Mouse (Mus musculus) liver, adult 2 months (tissue): ENCODE data around the gene P3h4. TPM values are rescaled to one million over a fixed set of nuclear protein-coding genes. Genes with fewer than 3 reads are reported as not detected.

Source experiments
- DNase-seq: peaks from one replicate; pipeline ENCODE4 v3.0.0-alpha.2; 2011; ENCODE audit warnings: low read depth, low spot score; ENCODE audit errors: extremely low read depth
- H3K27ac ChIP-seq: fragments of 200-500 bp; replicated peaks from 2 replicates; pipeline ENCODE4 v1.5.1; 2012; ENCODE audit warnings: low read depth, mild to moderate bottlenecking, control low read depth, inconsistent platforms, low read length; ENCODE audit not compliant: insufficient read depth
- H3K27me3 ChIP-seq: fragments of 200-500 bp; 2 replicates; pipeline ENCODE4 v1.6.1; 2012; ENCODE audit warnings: mild to moderate bottlenecking, moderate library complexity, low read length, inconsistent platforms; ENCODE audit not compliant: control insufficient read depth, insufficient read depth
- H3K36me3 ChIP-seq: fragments of 200-500 bp; 2 replicates; pipeline ENCODE4 v1.6.1; 2012; ENCODE audit warnings: low read length, inconsistent platforms; ENCODE audit not compliant: control insufficient read depth, insufficient read depth
- H3K4me1 ChIP-seq: fragments of 200-500 bp; 2 replicates; pipeline ENCODE4 v1.6.1; 2011; ENCODE audit warnings: low read length; ENCODE audit not compliant: control insufficient read depth, insufficient read depth
- H3K4me3 ChIP-seq: fragments of 200-500 bp; 2 replicates; pipeline ENCODE4 v1.5.1; 2011; ENCODE audit warnings: low read depth, mild to moderate bottlenecking, control low read depth, low read length, moderate library complexity; ENCODE audit not compliant: insufficient read depth
- H3K79me2 ChIP-seq: fragments of 200-500 bp; 2 replicates; pipeline ENCODE4 v1.6.1; 2012; ENCODE audit warnings: inconsistent platforms, mild to moderate bottlenecking, low read length, moderate library complexity; ENCODE audit not compliant: control insufficient read depth, insufficient read depth
- H3K9ac ChIP-seq: fragments of 200-500 bp; 2 replicates; pipeline ENCODE4 v1.6.1; 2012; ENCODE audit warnings: low read depth, mild to moderate bottlenecking, control low read depth, inconsistent platforms, low read length
- CTCF ChIP-seq: fragments of 200-500 bp; IDR thresholded peaks from 2 replicates; pipeline ENCODE4 v1.5.1; 2011; ENCODE audit warnings: low read depth, low read length, control low read depth
- POLR2A ChIP-seq: fragments of 200-500 bp; IDR thresholded peaks from 2 replicates; pipeline ENCODE4 v1.6.1; 2011; ENCODE audit warnings: low read length, control low read depth; ENCODE audit not compliant: insufficient read depth; ENCODE audit errors: extremely low read depth
- WGBS: fragments of 180-500 bp; shearing (Covaris S2); methylation state at CpG from one replicate; pipeline ENCODE4 v1.1.7; 2018; 5-methylcytosine and 5-hydroxymethylcytosine counted together
- polyA plus RNA-seq: library from polyadenylated mRNA; depleted of rRNA; stranded (reverse); fragments of >200 nt; gene quantifications from 2 replicates; pipeline ENCODE4 v1.2.3, GENCODE M21; 2012; rRNA removed
- total RNA-seq: library from RNA; depleted of rRNA; stranded (reverse); fragments of >200 nt; gene quantifications from 2 replicates; pipeline ENCODE4 v1.2.3, GENCODE M21; 2014; rRNA removed

P3h4 gene
- 1.2 and 1.5 TPM in 2 replicates for total RNA-seq
- polyA plus RNA-seq, result 0.81 and 1.2 TPM in 2 replicates

- TF ChIP-seq POLR2A (no peak), CTCF (peak; percentile 82)
- Histone ChIP-seq H3K36me3 (no peaks in the 10 kb centered on the region), H3K9ac (peak within 1 kb of the TSS; percentile 64), H3K27me3 (no peaks in the 10 kb centered on the region), H3K4me3 (peak within 1 kb of the TSS; percentile 63), H3K4me1 (0 out of 2 replicates have a peak, but pooled peaks cover 4% of the 10 kb centered on the region), H3K27ac (0 out of 2 replicates have a peak within 1 kb of the TSS, but pooled peaks have one; percentile 0), H3K79me2 (no peaks in the 10 kb centered on the region)
- 6% methylated on average over 93 of the region's 93 CpGs for WGBS
- DNase-seq, result peak; percentile 34
These were observed at the start of gene P3h4 for GRCm38 (mm10) chr11:100414021-100414913. Gene P3h4 (minus strand): TSS chr11:100414836.

GRCm38 (mm10) chr11:100462699-100463098 lies 48.1 kb upstream of the P3h4 start:
- no peaks in the 10 kb centered on the region for H3K4me1 ChIP-seq
- DNase-seq, result no peak
- no peak overlapping the region for H3K27ac ChIP-seq
- no peak overlapping the region for H3K4me3 ChIP-seq
- TF ChIP-seq POLR2A, result no peak
- no peak for TF ChIP-seq CTCF
- H3K27me3 ChIP-seq, result no peaks in the 10 kb centered on the region
- peaks cover 22% of the 10 kb centered on the region for H3K36me3 ChIP-seq
- WGBS, result 94% methylated on average over 10 of the region's 10 CpGs
- peaks cover 14% of the 10 kb centered on the region; the same call in 1 of the 2 replicates for H3K79me2 ChIP-seq
- H3K9ac ChIP-seq, result no peak overlapping the region

- Histone ChIP-seq H3K27ac (no peak overlapping the region), H3K9ac (no peak overlapping the region), H3K79me2 (peaks cover 2% of the 10 kb centered on the region; the same call in 1 of the 2 replicates), H3K4me3 (no peak overlapping the region), H3K27me3 (no peaks in the 10 kb centered on the region), H3K4me1 (no peaks in the 10 kb centered on the region), H3K36me3 (peaks cover 9% of the 10 kb centered on the region)
- no peak for TF ChIP-seq POLR2A
- WGBS, result 75% methylated on average over 5 of the region's 5 CpGs
- no peak for DNase-seq
These were observed 43.1 kb upstream of the P3h4 start for GRCm38 (mm10) chr11:100457711-100458110.

GRCm38 (mm10) chr11:100457247-100457646 lies 42.6 kb upstream of the P3h4 start:
- Histone ChIP-seq H3K27me3 (no peaks in the 10 kb centered on the region), H3K9ac (no peak overlapping the region), H3K4me3 (no peak overlapping the region), H3K4me1 (no peaks in the 10 kb centered on the region), H3K36me3 (peaks cover 7% of the 10 kb centered on the region), H3K79me2 (peaks cover 2% of the 10 kb centered on the region; the same call in 1 of the 2 replicates), H3K27ac (no peak overlapping the region)
- WGBS, result 81% methylated on average over 4 of the region's 4 CpGs
- TF ChIP-seq CTCF, result no peak
- TF ChIP-seq POLR2A, result no peak
- DNase-seq, result no peak

- H3K9ac ChIP-seq, result no peak overlapping the region
- no peaks in the 10 kb centered on the region; the same call in 1 of the 2 replicates for H3K4me1 ChIP-seq
- 86% methylated on average over 6 of the region's 6 CpGs for WGBS
- no peaks in the 10 kb centered on the region for H3K36me3 ChIP-seq
- no peaks in the 10 kb centered on the region for H3K27me3 ChIP-seq
- TF ChIP-seq CTCF (no peak), POLR2A (no peak)
- no peak overlapping the region for H3K27ac ChIP-seq
- H3K79me2 ChIP-seq, result no peaks in the 10 kb centered on the region
- DNase-seq, result no peak
- H3K4me3 ChIP-seq, result no peak overlapping the region
These were observed 28.0 kb upstream of the P3h4 start for GRCm38 (mm10) chr11:100442625-100443024.

GRCm38 (mm10) chr11:100441797-100442196 lies 27.2 kb upstream of the P3h4 start, which contains the start of the genes Nt5c3b and Klhl10:
Gene Nt5c3b (minus strand): TSS chr11:100441808.
Gene Klhl10 (plus strand): TSS chr11:100441917.
- DNase-seq, result no peak
- H3K27ac ChIP-seq, result no peak within 1 kb of the TSS
- TF ChIP-seq POLR2A (no peak), CTCF (no peak)

More at GRCm38 (mm10) chr11:100441797-100442196, 27.2 kb upstream of the P3h4 start, which contains the start of the genes Nt5c3b and Klhl10:
- peak within 1 kb of the TSS; percentile 80 for H3K9ac ChIP-seq
- no peaks in the 10 kb centered on the region for H3K79me2 ChIP-seq
- H3K4me3 ChIP-seq, result peak within 1 kb of the TSS; percentile 86
- H3K36me3 ChIP-seq, result no peaks in the 10 kb centered on the region
- H3K27me3 ChIP-seq, result no peaks in the 10 kb centered on the region
- 77% methylated on average over 8 of the region's 8 CpGs for WGBS
- H3K4me1 ChIP-seq, result no peaks in the 10 kb centered on the region; the same call in 1 of the 2 replicates
